Mouse (Mus musculus) neural tube, embryonic 12.5 days (tissue): ENCODE results near the gene Drd1. TPM values are rescaled to one million over a fixed set of nuclear protein-coding genes. Genes with fewer than 3 reads are reported as not detected.

Experiments used
- ATAC-seq: fragments of 200-750 bp; cut with Nextera tagmentation; 2 replicates; pipeline ENCODE4 v1.8.0; 2017; ENCODE audit warnings: low read depth, mild to moderate bottlenecking, moderate TSS enrichment, moderate library complexity; ENCODE audit not compliant: low FRiP score
- H3K27ac ChIP-seq: fragments of 300-500 bp; sonication (generic); 2 replicates; pipeline ENCODE4 v1.5.1; 2016
- H3K27me3 ChIP-seq: fragments of 300-500 bp; sonication (generic); replicated peaks from 2 replicates; pipeline ENCODE4 v1.6.1; 2016; ENCODE audit warnings: mild to moderate bottlenecking
- H3K36me3 ChIP-seq: fragments of 300-500 bp; sonication (generic); 2 replicates; pipeline ENCODE4 v1.6.1; 2016; ENCODE audit warnings: mild to moderate bottlenecking
- H3K4me1 ChIP-seq: fragments of 300-500 bp; sonication (generic); 2 replicates; pipeline ENCODE4 v1.6.1; 2016
- H3K4me2 ChIP-seq: fragments of 300-500 bp; sonication (generic); replicated peaks from 2 replicates; pipeline ENCODE4 v1.6.1; 2016; ENCODE audit warnings: mild to moderate bottlenecking
- H3K4me3 ChIP-seq: fragments of 300-500 bp; sonication (generic); 2 replicates; pipeline ENCODE4 v1.5.1; 2016
- H3K9ac ChIP-seq: fragments of 300-500 bp; sonication (generic); 2 replicates; pipeline ENCODE4 v1.6.1; 2016; ENCODE audit warnings: mild to moderate bottlenecking
- H3K9me3 ChIP-seq: fragments of 300-500 bp; sonication (generic); 2 replicates; pipeline ENCODE4 v1.6.1; 2016; ENCODE audit warnings: mild to moderate bottlenecking
- WGBS: fragments of 180-500 bp; shearing (Covaris S2); methylation state at CpG from one replicate; pipeline ENCODE4 v1.1.7; 2016; 5-methylcytosine and 5-hydroxymethylcytosine counted together
- polyA plus RNA-seq: library from polyadenylated mRNA; unstranded; fragments of >200 nt; fragmentation: Nextera tagmentation; extraction: Ambion mirVana; gene quantifications from 2 replicates; pipeline ENCODE4 v1.2.1, GENCODE M21; 2016

Drd1 gene
- polyA plus RNA-seq, 1 experiment from 2014 or later, result 0.53 TPM

GRCm38 (mm10) chr13:54033653-54034052, 21.9 kb downstream of the Drd1 start:
- WGBS, result 88% methylated on average over 4 of the region's 4 CpGs
- Histone ChIP-seq H3K36me3 (no peaks in the 10 kb centered on the region), H3K4me3 (no peak overlapping the region), H3K27me3 (no peaks in the 10 kb centered on the region), H3K9me3 (no peaks in the 10 kb centered on the region), H3K27ac (no peak overlapping the region), H3K9ac (no peak overlapping the region), H3K4me1 (no peaks in the 10 kb centered on the region), H3K4me2 (no peak overlapping the region)
- no peak for ATAC-seq

- H3K4me2 ChIP-seq, result no peak overlapping the region
- H3K27me3 ChIP-seq, result no peaks in the 10 kb centered on the region
- no peak overlapping the region for H3K4me3 ChIP-seq
- no peaks in the 10 kb centered on the region for H3K36me3 ChIP-seq
- H3K4me1 ChIP-seq, result no peaks in the 10 kb centered on the region
- ATAC-seq, result no peak
- no peaks in the 10 kb centered on the region for H3K9me3 ChIP-seq
- 84% methylated on average over 7 of the region's 7 CpGs for WGBS
- no peak overlapping the region for H3K9ac ChIP-seq
- no peak overlapping the region for H3K27ac ChIP-seq
Measured at GRCm38 (mm10) chr13:54027079-54027478, 28.4 kb downstream of the Drd1 start.

DNA sequence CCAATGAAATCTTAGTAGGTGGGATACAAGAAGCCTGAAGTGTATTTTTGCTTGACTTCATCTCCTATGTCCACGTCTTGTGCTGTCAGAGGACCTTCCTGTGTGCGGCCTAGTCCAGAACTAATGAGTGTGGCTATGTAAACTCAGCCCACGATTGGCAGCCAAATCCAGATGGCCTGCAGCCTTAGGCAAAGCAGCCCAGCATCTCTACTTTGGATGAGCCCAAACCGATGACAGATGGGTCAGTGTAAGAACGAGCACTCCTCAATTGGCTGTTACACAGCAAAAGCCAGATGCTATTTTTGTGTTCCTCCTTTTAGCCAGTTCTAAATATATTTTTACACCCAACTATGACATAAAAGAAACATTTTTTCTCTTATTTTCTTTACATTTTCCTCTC, 32.2 kb downstream of the Drd1 start:
- 67% methylated on average over 5 of the region's 5 CpGs for WGBS
- no peak for ATAC-seq
- Histone ChIP-seq H3K9ac (no peak overlapping the region), H3K9me3 (no peaks in the 10 kb centered on the region), H3K4me1 (no peaks in the 10 kb centered on the region), H3K4me2 (no peak overlapping the region), H3K4me3 (no peak overlapping the region), H3K27me3 (no peaks in the 10 kb centered on the region), H3K27ac (no peak overlapping the region), H3K36me3 (no peaks in the 10 kb centered on the region)

GRCm38 (mm10) chr13:54008716-54009115, 46.8 kb downstream of the Drd1 start:
- no peak for ATAC-seq
- 91% methylated on average over 4 of the region's 4 CpGs for WGBS
- Histone ChIP-seq H3K9ac (no peak overlapping the region), H3K4me2 (no peak overlapping the region), H3K36me3 (no peaks in the 10 kb centered on the region), H3K4me1 (no peaks in the 10 kb centered on the region), H3K9me3 (no peaks in the 10 kb centered on the region), H3K27ac (no peak overlapping the region), H3K27me3 (no peaks in the 10 kb centered on the region), H3K4me3 (no peak overlapping the region)

Other genes starting within 250 kb of the Drd1 start
- gene Sfxn1, start 16.2 kb upstream of the Drd1 start, polyA plus RNA-seq, result 67.2 and 69.5 TPM in 2 replicates
- gene Hrh2, start 136.4 kb upstream of the Drd1 start, polyA plus RNA-seq, result 0.06 and 0.08 TPM in 2 replicates